Mouse (Mus musculus): Measurements from ENCODE around the gene Brsk1. TPM values are rescaled to one million over a fixed set of nuclear protein-coding genes. Genes with fewer than 3 reads are reported as not detected.

The Brsk1 gene
- polyA plus RNA-seq, 1 experiment: 4.9 TPM

- peaks cover 4% of the 10 kb centered on the region; the same call in 1 of the 2 replicates for H3K4me1 ChIP-seq (ENCODE audit: control insufficient read depth, insufficient read depth, low read length)
- WGBS: 3% methylated on average over 30 of the region's 30 CpGs
- TF ChIP-seq CTCF (IDR thresholded peaks at IDR 0.05; ENCODE audit: insufficient read depth, low read length) (no peak), POLR2A (IDR thresholded peaks at IDR 0.05; ENCODE audit: borderline replicate concordance, extremely low read depth, low read depth, low read length) (no peak)
- peak; percentile 49 for DNase-seq
- H3K4me3 ChIP-seq (replicated peaks; ENCODE audit: extremely low read depth, low read depth, low read length): peak overlapping the region; percentile 54
These were observed 61.8 kb downstream of the Brsk1 start for GRCm38 (mm10) chr7:4751971-4752820.

DNA sequence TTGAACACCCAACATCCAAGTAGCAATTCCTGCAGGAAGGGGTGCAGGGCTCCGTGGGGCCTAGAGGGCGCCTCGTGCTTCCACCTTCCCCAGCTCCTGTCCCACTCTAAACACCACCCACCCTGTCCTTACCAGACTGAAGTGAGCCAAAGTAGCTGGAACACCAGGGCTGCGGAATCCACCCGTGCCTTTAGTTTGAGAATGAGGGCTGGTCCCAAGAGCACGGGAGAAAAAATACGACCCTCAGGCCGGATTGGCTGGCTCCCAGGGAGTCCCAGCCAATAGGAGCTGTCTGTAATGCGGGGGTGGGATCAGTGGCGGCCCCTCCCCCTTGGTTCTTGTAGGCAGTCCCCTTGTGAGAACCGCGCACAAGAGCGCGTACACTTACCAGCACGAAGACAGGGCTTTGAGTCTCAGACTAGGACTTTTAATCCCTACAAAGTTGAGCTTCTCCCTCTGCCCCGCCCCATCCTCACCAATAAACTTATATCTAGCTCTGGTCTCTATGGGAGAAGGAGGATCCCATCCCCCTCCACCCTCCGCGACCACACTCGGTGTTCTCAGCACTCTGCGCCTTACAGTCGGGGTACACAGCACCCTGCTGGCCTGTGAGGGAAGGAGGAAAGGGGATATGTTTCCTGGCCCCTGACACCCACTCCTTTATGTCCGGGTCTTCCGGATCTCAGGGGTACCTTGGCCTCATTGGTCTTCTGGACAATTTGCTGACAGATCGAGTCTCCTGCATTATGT is 62.6 kb downstream of the Brsk1 start, which contains the start of gene Cox6b2:
Cox6b2 (minus strand) TSS at position 274 of the 750 bp plus-strand sequence.
- WGBS: 5% methylated on average over 24 of the region's 24 CpGs
- TF ChIP-seq CTCF (IDR thresholded peaks at IDR 0.05; ENCODE audit: insufficient read depth, low read length) (no peak), POLR2A (IDR thresholded peaks at IDR 0.05; ENCODE audit: borderline replicate concordance, extremely low read depth, low read depth, low read length) (no peak)

DNA sequence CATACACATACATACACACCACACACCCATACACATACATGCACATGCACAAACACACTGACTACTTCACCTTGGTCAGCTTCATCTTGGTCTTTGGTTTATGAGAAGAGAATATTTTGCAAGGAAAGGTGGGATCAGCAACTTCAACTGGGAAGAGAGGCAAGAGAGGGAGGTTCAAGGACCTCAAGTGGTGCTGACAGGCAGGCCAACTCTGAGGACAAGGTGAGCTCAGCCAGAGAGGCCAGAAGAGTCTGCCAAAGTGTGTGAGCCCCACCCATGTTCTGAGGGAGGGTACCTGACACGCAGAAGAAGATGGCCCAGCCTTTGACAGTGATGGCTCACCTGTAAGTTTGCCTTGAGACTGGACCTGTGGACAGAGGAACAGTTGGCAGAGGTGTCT is 69.3 kb downstream of the Brsk1 start:
- DNase-seq: no peak
- Histone ChIP-seq H3K4me3 (replicated peaks; ENCODE audit: extremely low read depth, low read depth, low read length) (no peak overlapping the region), H3K4me1 (ENCODE audit: control insufficient read depth, insufficient read depth, low read length) (no peaks in the 10 kb centered on the region)
- WGBS: 39% methylated on average over 1 of the region's 1 CpGs
- no peak for TF ChIP-seq POLR2A (IDR thresholded peaks at IDR 0.05; ENCODE audit: borderline replicate concordance, extremely low read depth, low read depth, low read length)
- no peak for TF ChIP-seq CTCF (IDR thresholded peaks at IDR 0.05; ENCODE audit: insufficient read depth, low read length)

More for the DNA sequence above, 62.6 kb downstream of the Brsk1 start, which contains the start of gene Cox6b2:
- H3K4me1 ChIP-seq (ENCODE audit: control insufficient read depth, insufficient read depth, low read length): peaks cover 4% of the 10 kb centered on the region; the same call in 1 of the 2 replicates
- peak; percentile 63 for DNase-seq
- H3K4me3 ChIP-seq (replicated peaks; ENCODE audit: extremely low read depth, low read depth, low read length): peak within 1 kb of the TSS; percentile 54

DNA sequence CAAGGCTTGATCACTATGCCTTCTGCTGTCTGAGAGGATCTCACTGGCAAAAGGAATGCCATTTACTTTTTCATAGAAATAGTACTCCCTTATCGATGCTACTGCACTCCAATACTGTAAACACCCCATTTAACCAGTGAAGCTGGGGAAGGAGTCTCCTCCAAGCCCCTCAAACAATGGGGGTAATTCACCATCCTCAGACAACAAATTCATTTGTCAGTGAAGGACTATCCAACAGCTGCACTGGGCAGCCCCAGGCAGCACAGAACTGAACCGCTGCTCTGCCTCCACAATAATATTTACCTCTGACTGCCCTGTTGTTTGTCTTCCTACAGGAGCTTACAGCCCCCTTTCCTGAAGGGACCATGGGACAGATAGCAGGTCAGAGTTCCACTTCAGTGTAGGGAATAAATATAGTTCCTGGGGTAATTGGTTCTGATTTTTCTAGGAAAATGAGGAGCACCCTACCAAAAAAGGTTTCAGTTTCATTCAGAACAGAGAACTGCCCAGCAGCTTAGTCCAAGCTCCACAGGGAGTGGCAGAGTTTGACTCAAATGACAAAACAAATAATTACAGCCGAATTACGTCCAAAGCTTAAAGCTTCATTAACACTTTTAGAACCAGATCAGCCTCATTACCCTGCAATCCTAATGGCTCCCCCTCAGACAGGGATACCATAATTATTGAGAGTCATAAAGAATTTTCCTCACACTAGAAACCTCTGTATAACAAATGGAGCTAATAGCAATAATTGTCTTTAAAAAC is 74.7 kb downstream of the Brsk1 start:
- 21% methylated on average over 4 of the region's 4 CpGs for WGBS
- Histone ChIP-seq H3K4me3 (replicated peaks; ENCODE audit: extremely low read depth, low read depth, low read length) (peak overlapping the region; percentile 38), H3K4me1 (ENCODE audit: control insufficient read depth, insufficient read depth, low read length) (no peaks in the 10 kb centered on the region)
- TF ChIP-seq CTCF (IDR thresholded peaks at IDR 0.05; ENCODE audit: insufficient read depth, low read length): no peak
- no peak for TF ChIP-seq POLR2A (IDR thresholded peaks at IDR 0.05; ENCODE audit: borderline replicate concordance, extremely low read depth, low read depth, low read length)
- no peak for DNase-seq

Other genes with a start within 250 kb of the Brsk1 start
- gene Rdh13, start 245.0 kb upstream of the Brsk1 start, polyA plus RNA-seq (2012; rRNA removed): 12.8 and 16.4 TPM in 2 replicates
- 32.7 and 44.8 TPM in 2 replicates for gene Eps8l1, start 229.9 kb upstream of the Brsk1 start, polyA plus RNA-seq (2012; rRNA removed)
- 92.3 and 108 TPM in 2 replicates for gene Ppp1r12c, start 188.9 kb upstream of the Brsk1 start, polyA plus RNA-seq (2012; rRNA removed)
- 0.81 and 0.89 TPM in 2 replicates for gene Tnnt1, start 174.2 kb upstream of the Brsk1 start, polyA plus RNA-seq (2012; rRNA removed)
- 428 and 438 TPM in 2 replicates for gene Tnni3, start 166.4 kb upstream of the Brsk1 start, polyA plus RNA-seq (2012; rRNA removed)
- 16.1 and 17.8 TPM in 2 replicates for gene Dnaaf3, start 158.2 kb upstream of the Brsk1 start, polyA plus RNA-seq (2012; rRNA removed)
- gene Syt5, start 143.1 kb upstream of the Brsk1 start, polyA plus RNA-seq (2012; rRNA removed): 12.6 and 13.8 TPM in 2 replicates
- gene Ptprh, start 86.6 kb upstream of the Brsk1 start, polyA plus RNA-seq (2012; rRNA removed): 0.08 and 0.14 TPM in 2 replicates
- gene Tmem86b, start 59.2 kb upstream of the Brsk1 start, polyA plus RNA-seq (2012; rRNA removed): 10.1 and 14.6 TPM in 2 replicates
- gene Ppp6r1, start 31.6 kb upstream of the Brsk1 start, polyA plus RNA-seq (2012; rRNA removed): 99.0 and 112 TPM in 2 replicates
- gene Hspbp1, start 5.5 kb upstream of the Brsk1 start, polyA plus RNA-seq (2012; rRNA removed): 38.8 and 39.6 TPM in 2 replicates
- 3.2 and 3.8 TPM in 2 replicates for gene Tmem150b, start 34.6 kb downstream of the Brsk1 start, polyA plus RNA-seq (2012; rRNA removed)
- 92.5 and 104 TPM in 2 replicates for gene Kmt5c, start 49.5 kb downstream of the Brsk1 start, polyA plus RNA-seq (2012; rRNA removed)
- gene Cox6b2, start 62.5 kb downstream of the Brsk1 start, polyA plus RNA-seq (2012; rRNA removed): 52.7 and 87.5 TPM in 2 replicates
- gene Fam71e2, start 80.7 kb downstream of the Brsk1 start, polyA plus RNA-seq (2012; rRNA removed): not detected in 2 replicates
- 0.65 and 0.68 TPM in 2 replicates for gene Il11, start 92.3 kb downstream of the Brsk1 start, polyA plus RNA-seq (2012; rRNA removed)
- gene Tmem190, start 92.3 kb downstream of the Brsk1 start, polyA plus RNA-seq (2012; rRNA removed): not detected in 2 replicates
- 59.4 and 97.7 TPM in 2 replicates for gene Tmem238, start 99.1 kb downstream of the Brsk1 start, polyA plus RNA-seq (2012; rRNA removed)
- 171 and 204 TPM in 2 replicates for gene Rpl28, start 102.3 kb downstream of the Brsk1 start, polyA plus RNA-seq (2012; rRNA removed)
- gene Ube2s, start 122.0 kb downstream of the Brsk1 start, polyA plus RNA-seq (2012; rRNA removed): 135 and 210 TPM in 2 replicates
- gene Shisa7, start 154.1 kb downstream of the Brsk1 start, polyA plus RNA-seq (2012; rRNA removed): 2.5 and 3.4 TPM in 2 replicates
- gene Isoc2b, start 179.7 kb downstream of the Brsk1 start, polyA plus RNA-seq (2012; rRNA removed): 14.1 and 22.3 TPM in 2 replicates
- gene Isoc2a, start 186.5 kb downstream of the Brsk1 start, polyA plus RNA-seq (2012; rRNA removed): 13.4 and 15.0 TPM in 2 replicates
- gene Gm36210, start 215.9 kb downstream of the Brsk1 start, polyA plus RNA-seq (2012; rRNA removed): 0.15 and 0.20 TPM in 2 replicates
- gene Zfp628, start 224.6 kb downstream of the Brsk1 start, polyA plus RNA-seq (2012; rRNA removed): 20.6 and 24.7 TPM in 2 replicates
- gene Nat14, start 231.4 kb downstream of the Brsk1 start, polyA plus RNA-seq (2012; rRNA removed): 7.1 and 7.6 TPM in 2 replicates
- 7.5 and 8.0 TPM in 2 replicates for gene Ssc5d, start 235.2 kb downstream of the Brsk1 start, polyA plus RNA-seq (2012; rRNA removed)

Measured in lung, adult 2 months (tissue).